Mouse (Mus musculus) spleen, adult 12 weeks (tissue): ENCODE data around the gene Mypop.
A peak's percentile ranks its signal among the peaks of the same experiment; 100 is the strongest.

Experiments
- DNase-seq: peaks from one replicate; pipeline ENCODE4 v3.0.0; 2022; ENCODE audit warnings: low spot score

Gene Mypop

DNA sequence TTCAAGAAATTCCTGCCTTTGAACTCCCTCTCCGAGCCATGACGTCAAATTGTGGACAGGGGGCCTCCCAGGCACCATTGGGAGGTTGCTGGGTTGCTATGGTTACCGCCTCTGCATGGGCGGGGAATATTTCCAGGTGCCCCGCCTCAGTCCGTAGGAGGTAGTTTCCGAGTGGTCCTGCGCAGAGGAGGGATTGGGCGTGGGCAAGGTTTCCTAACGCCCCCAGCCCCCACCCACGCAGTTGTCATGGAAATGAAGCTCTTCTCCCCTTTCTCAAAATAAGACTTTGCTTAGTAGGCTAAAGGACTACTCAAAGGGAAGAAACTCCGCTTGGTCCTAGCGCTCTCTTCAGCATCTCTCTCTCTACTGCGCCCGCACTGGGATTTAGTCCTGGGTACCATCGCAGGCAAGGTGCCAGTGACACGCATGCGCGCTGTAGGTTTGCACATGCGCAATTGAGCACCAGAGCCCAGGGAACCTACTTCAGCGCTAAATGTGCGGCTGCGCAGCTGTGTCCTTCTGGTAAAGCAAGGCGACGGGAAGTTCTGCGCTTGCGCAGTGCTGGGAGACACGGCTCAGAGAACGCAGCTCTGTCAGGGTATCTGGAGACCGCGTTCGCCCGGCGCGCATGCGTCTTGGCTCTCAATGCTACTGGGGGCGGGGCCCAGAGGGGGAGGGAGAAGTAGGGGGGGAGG lies at the start of gene Mypop:
Gene Mypop, plus strand, starts transcription at position 645 of the 695 bp plus-strand sequence.
- peak; percentile 92 for DNase-seq

DNA sequence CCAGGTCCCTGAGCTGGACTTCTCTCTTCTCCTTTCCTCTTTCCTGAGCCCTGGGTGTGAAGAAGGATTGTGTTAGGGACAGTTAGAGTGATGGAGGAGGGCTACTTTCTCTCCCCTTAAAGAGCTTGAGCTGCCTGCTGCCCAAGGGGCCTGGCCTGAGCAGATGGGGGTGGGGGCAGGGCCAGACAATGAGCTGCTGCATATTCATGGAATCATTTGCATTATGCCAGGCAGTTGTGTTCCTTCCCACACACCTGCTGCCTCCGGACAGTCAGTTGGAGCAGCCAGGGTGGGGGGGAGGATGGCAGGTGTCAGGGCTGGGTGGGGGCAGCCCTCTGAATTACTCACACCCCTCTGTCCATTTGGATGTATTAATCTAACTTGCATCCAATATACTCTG lies 48.7 kb upstream of the Mypop start:
- no peak for DNase-seq

DNA sequence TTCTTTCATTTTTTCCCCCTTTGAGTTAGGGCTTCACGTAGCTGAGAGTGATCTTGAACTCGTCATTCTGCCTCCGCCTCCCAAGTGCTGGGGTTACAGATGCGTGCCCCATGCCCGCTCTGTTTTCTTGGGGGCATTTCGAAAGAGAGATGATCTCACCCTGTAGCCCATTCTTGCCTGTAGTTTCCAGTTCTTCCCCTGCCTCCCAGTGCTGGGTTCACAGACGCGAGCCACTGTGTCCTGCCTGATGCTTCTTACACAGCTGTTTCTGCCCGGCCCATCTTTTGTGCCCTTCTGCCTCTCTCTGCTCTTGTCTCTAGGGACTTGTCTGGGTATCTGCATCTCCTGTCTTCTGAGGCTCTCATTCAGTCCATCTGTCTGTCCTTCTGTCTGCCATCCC lies 48.2 kb upstream of the Mypop start:
- no peak for DNase-seq

DNA sequence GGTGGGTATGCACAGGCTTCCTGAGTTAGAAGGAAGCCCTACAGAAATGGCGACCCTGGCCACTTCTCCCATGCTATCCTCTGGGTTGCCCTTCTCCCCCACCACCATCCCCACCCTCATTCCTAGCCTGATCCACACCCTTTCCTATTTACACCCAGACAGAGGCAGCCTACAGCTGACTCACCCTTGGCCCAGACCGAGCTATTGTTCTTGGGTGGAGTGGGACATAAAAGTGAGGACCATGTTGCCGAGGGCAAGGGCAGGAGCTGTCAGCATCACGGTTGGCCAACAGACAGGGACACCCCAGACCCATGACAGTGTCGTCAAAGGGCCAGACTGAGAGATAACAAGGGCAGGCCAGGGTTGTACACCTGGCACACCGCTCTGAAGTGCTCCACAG lies 42.9 kb upstream of the Mypop start:
- no peak for DNase-seq

DNA sequence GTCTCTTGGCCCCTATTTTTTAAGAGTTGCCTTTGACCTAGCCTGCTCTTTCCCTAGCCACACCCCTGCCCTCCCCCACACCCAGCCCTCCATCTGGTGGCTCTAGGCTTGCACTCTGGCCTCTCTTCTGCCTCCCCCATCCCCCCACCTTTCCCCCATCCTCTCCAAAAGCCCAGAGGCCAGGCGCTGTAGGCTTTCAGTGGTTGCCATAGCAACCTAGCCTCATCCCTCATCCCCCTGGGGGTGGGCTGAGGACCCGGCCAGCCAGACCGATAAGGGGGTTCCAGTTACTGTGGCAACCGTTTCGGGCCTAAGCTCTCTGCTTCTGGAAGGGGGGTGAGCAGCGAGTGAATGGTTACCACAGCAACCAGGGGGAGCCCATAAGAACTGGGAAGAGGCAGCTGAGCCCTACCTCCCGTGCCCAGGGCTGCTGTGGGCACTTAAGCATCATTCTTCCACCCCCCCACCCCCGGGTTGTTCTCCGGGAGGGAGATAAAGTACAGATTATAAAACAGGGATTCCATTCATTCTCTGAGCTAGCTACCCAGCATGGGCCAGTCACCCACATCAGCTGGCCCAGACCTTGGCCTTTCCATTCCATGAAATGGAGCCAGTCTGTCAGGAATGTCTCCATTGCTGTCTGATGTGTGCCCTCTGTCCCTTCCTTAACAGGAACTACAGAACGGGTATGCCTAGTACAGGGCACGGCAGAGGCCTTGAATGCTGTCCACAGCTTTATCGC lies 41.1 kb upstream of the Mypop start:
- DNase-seq = no peak

DNA sequence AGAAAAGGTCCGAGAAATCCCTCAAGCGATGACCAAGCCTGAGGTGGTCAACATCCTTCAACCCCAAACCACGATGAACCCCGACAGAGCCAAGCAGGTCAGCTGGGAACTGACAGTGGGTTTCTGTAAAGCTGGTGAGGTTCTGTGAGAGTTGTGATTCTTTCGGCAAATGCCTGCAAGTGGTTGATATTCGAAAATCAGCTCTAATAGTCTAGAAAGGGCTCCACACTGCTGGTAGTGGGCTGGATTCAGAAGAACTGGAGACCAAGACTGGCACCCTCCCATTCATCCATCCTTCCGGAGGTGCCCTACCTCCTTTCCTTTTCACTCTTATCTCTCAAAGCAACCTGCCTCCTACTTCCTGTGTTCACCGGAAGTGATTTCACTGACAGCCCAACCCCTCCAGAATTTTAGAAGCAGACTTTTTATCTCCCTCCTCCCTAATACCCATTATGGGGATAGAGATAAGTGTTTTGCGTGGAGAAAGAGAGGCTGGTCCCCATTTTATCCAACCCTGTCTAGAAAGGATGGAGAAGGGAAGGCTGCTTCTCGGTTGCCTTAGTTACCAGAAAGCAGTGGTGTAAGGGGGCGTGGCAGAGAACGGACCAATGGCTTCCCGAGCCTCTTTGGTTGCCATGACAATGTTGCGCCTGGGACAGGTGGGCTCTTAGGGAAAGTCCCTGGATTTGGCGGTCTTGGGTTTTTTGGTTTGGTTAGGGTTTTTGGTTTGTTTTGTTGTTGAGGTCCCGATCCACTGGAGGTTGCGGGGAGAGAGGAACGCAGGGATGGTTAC lies 40.3 kb upstream of the Mypop start:
- DNase-seq = no peak

DNA sequence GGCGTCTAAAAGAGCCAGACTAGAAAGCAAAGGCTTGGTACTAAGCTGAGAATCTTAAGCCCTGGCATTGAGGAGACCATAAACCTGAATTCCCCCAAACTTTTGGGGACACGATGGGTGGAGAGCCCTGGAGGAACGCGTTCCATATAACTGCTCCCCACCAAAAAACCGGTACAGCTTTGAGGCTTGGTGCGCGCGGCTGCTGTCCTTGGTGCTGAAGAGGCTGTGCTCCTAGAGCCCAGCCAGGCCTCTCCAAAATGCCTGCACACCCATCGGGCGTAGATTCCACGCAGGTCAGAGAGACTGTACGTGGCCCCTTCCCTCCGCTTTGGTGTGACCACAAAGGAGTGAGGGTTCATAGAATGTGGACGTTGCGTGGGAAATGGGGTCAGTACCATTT lies 39.6 kb upstream of the Mypop start:
- DNase-seq = no peak

DNA sequence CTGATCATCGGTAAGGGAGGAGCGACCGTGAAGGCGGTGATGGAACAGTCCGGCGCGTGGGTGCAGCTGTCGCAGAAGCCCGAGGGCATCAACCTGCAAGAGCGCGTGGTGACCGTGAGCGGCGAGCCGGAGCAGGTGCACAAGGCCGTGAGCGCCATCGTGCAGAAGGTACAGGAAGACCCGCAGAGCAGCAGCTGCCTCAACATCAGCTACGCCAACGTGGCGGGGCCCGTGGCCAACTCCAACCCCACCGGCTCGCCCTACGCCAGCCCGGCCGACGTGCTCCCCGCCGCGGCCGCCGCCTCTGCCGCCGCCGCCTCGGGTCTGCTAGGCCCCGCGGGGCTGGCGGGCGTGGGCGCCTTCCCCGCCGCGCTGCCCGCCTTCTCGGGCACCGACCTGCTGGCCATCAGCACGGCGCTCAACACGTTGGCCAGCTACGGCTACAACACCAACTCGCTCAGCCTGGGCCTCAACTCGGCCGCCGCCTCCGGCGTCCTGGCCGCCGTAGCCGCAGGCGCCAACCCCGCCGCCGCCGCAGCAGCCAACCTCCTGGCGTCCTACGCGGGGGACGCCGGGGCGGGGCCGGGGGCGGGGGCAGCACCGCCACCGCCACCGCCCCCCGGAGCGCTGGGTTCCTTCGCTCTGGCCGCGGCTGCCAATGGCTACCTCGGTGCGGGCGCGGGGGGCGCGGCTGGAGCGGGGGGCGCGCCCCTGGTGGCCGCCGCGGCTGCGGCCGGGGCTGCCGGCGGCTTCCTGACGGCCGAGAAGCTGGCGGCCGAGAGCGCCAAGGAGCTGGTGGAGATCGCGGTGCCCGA lies 33.3 kb upstream of the Mypop start:
- DNase-seq = no peak

DNA sequence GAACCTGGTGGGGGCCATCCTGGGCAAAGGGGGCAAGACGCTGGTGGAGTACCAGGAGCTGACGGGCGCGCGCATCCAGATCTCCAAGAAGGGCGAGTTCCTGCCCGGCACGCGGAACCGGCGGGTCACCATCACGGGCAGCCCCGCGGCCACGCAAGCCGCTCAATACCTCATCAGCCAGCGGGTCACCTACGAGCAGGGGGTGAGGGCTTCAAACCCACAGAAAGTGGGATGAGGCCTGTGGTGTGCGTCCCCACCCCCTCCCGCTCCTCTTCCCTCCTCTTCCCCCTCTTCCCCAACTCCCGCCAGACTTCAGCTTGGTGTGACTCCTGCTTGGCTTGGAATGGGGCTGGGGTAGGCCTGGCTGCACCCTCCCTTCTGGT lies 32.7 kb upstream of the Mypop start:
- no peak for DNase-seq

DNA sequence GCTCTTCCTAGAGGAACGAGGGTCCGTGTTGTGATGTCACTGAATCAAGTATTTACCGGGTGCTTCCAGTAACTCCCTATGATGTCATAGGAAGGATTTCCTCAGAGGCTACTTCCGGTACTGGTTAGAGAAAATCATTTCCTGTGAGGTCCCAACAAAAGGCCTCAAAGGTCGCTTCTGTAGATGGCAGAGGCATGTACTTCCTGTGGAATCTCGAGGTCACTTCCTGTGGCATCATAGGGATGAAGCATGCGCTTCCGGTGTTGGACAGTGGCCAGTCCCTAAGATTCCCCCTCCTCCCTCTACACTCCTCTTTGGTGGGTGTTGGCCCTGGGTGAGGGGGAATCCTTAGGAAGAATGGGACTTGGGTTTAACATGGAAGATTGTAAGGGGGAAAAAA lies 31.6 kb upstream of the Mypop start:
- DNase-seq = no peak

DNA sequence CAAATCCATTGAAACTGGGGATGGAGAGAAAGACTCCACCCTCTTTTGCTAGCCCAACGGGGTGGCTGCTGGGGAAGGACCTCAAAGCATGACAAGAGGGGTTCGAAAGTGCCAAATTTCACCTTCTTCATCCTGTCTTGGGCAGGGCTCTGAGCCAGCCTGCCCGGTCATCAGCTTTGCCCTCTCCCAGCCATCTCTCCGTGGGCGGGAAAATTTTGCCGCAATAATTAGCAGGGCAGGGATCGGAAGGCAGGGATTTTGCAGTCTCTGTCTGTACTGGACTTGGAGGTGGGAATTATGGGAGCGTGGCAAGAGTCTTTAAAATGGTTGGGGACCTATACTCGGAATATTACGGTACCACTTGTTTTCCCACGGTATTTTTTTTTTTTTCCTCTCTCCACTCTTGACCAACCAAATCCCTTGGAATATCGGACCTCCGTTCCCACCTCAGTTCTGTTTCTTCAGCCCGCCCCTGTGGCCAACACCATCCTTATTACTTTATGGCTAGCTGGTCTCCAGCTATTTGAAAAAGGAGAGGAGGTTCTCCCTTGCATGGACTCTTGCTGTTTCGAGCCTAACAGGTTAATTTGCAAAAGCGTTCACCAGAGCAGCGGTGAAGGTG lies 28.8 kb upstream of the Mypop start:
- DNase-seq = no peak

DNA sequence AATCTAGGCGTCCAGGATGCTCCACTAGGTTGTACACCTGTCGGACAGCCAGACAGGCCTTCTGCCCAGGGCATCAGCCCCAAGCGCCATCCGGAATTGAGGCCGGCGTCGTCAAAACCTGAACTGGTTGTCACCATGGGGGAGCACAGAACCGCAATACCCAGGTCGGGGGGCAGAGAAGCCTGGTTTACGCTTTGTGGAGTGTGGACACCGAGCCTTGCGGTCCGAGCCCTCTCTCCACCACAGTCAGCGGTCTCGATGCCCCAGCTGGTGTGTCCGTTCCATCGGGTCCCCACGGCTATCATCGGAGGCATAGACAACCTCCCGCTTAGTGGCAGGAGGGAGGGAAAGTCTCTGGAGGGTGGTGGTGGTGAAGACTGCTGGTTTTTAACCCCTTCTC lies 28.2 kb upstream of the Mypop start:
- DNase-seq = no peak

DNA sequence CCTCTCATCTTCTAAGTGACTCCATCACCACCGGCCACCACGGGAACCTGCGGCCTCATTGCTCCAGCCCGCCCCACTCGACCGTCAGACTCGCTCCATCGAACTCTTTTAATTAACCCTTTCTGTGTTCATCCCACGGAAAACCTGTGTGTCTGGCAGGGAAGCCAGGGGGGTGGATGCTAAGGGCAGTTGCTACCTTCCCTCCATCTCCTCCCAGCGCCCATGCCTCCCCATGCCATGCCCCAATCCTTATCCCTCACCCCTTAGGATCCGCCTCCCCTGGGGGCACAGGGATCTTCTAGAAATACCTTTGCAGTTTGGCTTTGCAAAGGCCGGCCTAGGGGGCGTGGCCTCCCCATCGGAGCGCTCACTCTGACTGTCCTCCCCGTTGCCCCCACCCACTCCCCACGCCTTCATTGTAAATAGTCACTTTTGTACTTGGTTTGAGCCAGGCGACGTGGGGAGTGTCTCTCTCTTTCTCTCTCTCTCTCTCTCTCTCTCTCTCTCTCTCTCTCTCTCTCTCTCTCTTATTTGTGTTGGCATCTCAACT lies 27.7 kb upstream of the Mypop start:
- DNase-seq = no peak

DNA sequence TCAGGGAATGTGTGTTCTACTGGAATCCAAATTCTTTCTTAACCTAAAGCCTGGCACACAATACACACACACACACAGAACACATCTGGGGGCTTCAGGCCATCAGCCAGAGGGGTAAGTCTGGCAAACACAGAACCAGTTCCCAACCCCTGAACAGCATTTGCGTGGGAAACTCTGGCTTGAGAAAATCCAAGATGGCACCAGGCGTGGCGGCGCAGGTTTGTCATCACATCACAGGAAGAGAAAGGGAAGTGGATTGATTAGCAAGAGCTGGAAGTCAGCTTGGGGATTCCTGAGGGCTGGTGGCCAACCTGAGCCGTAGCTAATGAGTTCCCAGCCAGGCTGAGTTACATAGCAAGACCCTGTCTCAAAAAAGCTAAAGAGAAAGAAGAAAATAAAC lies 25.7 kb upstream of the Mypop start:
- DNase-seq = no peak

DNA sequence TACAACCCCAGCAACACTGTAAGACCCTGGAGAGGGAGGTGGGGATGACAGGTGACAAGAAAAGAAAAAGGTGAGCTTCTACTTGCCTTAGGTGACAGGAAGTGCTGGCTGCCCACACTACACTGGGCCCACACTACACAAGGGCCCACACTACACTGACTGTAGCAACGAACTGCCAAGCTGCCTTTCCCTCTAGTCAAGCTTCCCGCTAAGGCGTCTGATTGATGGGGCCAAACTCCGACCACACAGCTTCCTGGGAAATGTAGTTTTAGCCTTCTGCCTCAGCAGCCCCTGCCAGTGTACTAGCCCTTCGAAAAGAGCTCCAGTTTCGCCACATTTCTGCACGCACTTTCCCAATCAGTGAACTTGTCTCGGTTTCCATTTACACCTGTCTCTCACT lies 23.4 kb upstream of the Mypop start:
- DNase-seq = no peak

DNA sequence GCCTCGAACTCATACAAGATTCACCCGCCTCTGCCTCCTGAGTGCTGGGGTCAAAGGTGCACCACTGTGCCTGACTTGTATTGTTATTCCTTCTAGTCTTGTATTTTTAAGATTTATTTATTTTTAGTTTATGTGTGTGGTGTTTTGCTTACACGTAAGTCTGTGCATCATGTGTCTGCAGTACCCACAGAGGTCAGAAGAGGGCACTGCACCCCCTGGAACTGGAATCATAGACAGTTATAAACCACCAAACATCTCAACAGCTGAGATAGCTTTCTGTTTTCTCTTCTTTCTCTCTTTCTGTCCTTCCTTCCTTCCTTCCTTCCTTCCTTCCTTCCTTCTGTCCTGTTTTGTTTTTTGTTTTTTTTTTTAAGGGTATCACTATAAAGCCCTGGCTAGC lies 20.1 kb upstream of the Mypop start:
- DNase-seq = no peak

DNA sequence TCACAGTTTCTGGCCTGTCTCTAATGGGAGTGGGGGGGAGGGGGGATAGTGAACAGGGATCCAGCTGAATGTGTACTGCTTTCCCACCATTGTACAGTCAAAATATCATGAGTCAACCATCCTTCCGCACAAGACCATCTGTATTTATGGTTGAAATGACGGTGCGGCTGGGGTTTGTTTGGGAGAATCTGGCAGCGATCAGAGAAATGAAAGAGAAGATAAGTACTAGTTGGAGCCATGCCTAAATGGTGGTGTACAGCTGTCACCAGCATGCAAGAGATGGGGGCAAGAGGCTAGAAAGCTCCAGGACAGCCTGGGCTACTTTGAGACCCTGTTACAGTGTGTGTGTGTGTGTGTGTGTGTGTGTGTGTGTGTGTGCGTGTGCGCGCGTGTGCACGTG lies 12.7 kb upstream of the Mypop start:
- no peak for DNase-seq

DNA sequence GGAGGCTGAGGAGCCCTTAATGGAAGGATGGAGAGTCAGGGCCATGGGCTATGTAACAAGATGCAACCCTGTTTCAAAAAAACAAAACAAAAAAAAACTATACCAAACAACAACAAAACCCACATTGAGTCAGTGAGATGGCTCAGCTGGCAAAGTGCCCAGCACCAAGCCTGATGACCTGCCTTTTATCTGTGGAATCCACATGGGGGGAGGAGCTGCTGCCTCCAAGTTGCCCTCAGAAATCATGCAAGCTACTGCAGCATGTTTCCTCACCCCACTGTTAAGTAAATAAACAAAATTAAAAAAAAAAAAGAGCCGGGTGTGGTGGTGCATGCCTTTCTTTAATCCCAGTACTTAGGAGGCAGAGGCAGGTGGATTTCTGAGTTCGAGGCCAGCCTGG lies 4.5 kb upstream of the Mypop start:
- peak; percentile 30 for DNase-seq

DNA sequence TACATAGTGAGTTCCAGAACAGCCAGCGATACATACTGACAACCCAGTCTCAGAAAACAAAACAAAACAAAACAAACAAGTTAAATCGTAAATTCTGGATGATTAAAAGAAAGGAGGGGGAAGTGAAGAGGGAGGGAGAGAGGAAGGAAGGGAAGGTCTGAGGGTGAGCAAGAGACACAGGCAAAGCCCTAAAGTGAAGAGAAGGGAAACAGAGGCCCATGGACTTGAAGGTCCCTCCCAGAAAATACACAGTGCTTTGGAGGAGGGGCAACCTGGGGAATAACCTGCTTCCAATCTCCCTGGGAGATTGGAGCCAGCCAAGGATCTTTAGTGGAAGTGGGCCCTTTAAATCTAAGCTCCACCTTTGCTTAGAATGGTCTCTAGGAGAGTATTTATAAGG lies 3.9 kb upstream of the Mypop start, which contains the start of gene Nanos2:
Gene Nanos2, plus strand, starts transcription at position 301 of the 400 bp plus-strand sequence.
- DNase-seq = no peak

DNA sequence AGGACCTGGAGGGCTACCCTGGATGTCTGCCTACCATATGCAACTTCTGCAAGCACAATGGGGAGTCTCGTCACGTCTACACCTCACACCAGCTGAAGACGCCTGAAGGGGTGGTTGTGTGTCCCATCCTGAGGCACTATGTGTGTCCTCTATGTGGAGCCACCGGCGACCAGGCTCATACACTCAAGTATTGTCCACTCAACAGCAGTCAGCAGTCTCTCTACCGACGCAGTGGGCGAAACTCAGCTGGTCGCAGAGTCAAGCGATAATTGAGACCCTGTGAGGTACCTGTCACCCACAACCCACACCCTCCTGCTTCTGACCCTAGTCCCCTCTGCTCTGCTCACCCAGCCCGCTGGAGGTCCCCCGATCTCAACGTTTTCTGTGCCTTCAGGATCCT lies 3.3 kb upstream of the Mypop start:
- no peak for DNase-seq

DNA sequence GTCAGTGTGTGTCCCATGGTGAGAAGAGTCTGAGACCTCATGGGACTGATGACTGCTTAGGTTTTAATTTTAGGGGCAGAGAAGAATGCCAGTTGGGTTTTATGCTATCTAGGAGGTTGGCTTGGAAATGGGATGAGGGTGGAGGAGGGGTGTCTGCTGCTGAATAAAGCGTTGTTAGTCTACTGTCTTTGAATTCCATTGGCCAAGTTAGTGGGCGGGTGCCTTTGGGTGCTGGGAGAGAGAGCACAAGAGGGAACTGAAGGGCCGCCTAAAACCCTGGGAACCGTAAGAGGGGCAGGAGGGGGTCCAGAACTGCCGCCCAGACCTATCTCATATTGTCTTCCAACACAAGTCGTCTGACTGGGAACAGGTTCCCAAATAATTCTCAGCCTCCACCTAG lies 2.3 kb upstream of the Mypop start:
- no peak for DNase-seq
